Mouse (Mus musculus) midbrain, embryonic 13.5 days (tissue): ENCODE data around the gene Vps13d. TPM values are rescaled to one million over a fixed set of nuclear protein-coding genes. Genes with fewer than 3 reads are reported as not detected.

Experiments used
- ATAC-seq: fragments of 200-750 bp; cut with Nextera tagmentation; 2 replicates; pipeline ENCODE4 v1.8.0; 2017; ENCODE audit warnings: mild to moderate bottlenecking, moderate TSS enrichment, moderate library complexity
- H3K27ac ChIP-seq: fragments of 300-500 bp; sonication (generic); 2 replicates; pipeline ENCODE4 v1.5.1; 2015; ENCODE audit warnings: inconsistent platforms, mild to moderate bottlenecking, moderate library complexity
- H3K27me3 ChIP-seq: fragments of 300-500 bp; sonication (generic); 2 replicates; pipeline ENCODE4 v1.6.1; 2015; ENCODE audit warnings: mild to moderate bottlenecking, inconsistent platforms
- H3K36me3 ChIP-seq: fragments of 300-500 bp; sonication (generic); 2 replicates; pipeline ENCODE4 v1.6.1; 2015; ENCODE audit warnings: mild to moderate bottlenecking, inconsistent platforms
- H3K4me1 ChIP-seq: fragments of 300-500 bp; sonication (generic); replicated peaks from 2 replicates; pipeline ENCODE4 v1.6.1; 2015; ENCODE audit warnings: inconsistent platforms
- H3K4me2 ChIP-seq: fragments of 300-500 bp; sonication (generic); replicated peaks from 2 replicates; pipeline ENCODE4 v1.6.1; 2015; ENCODE audit warnings: moderate library complexity, mild to moderate bottlenecking, inconsistent platforms
- H3K4me3 ChIP-seq: fragments of 300-500 bp; sonication (generic); replicated peaks from 2 replicates; pipeline ENCODE4 v1.5.1; 2015; ENCODE audit warnings: mild to moderate bottlenecking, inconsistent platforms
- H3K9ac ChIP-seq: fragments of 300-500 bp; sonication (generic); replicated peaks from 2 replicates; pipeline ENCODE4 v1.6.1; 2015; ENCODE audit warnings: mild to moderate bottlenecking, inconsistent platforms
- H3K9me3 ChIP-seq: fragments of 300-500 bp; sonication (generic); 2 replicates; pipeline ENCODE4 v1.6.1; 2016; ENCODE audit warnings: mild to moderate bottlenecking, inconsistent platforms
- WGBS: fragments of 180-500 bp; shearing (Covaris S2); methylation state at CpG from one replicate; pipeline ENCODE4 v1.1.7; 2015; 5-methylcytosine and 5-hydroxymethylcytosine counted together
- polyA plus RNA-seq: library from polyadenylated mRNA; unstranded; fragments of >200 nt; fragmentation: Nextera tagmentation; extraction: Ambion mirVana; gene quantifications from 2 replicates; pipeline ENCODE4 v1.2.1, GENCODE M21; 2015

The Vps13d gene
- polyA plus RNA-seq, 1 experiment from 2014 or later = 9.4 TPM

DNA sequence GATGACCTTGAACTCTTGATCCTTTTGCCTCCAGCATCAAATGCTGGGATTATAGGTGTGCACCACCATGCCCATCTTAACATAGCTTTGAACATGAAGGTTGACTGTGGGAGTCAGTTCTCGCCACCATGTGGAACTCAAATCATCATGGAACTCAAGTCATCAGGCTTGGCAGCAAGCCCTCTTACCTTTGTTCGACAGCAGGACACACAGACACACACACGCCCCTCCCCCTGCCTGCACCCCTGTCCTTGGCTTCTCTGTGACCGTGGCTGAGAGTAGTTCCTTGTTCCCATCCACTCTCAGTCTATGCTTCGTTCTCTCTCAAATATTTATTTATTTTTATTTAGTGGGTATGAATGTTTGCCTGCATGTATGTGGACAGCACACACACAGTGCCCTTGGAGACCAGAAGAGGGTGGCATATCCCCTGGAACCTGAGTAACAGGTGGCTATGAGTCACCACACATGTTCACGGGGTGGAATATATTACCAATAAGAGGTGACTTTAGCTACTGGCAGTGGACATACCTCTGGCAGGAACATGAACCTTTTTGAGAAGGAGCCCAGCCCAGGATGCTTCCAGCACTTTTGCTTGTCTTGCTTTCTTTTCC is 14.4 kb upstream of the Vps13d start:
- H3K4me1 ChIP-seq = no peaks in the 10 kb centered on the region
- H3K27me3 ChIP-seq = no peaks in the 10 kb centered on the region
- no peak for ATAC-seq
- no peak overlapping the region for H3K27ac ChIP-seq
- 80% methylated on average over 6 of the region's 6 CpGs for WGBS
- H3K9ac ChIP-seq = no peak overlapping the region
- no peaks in the 10 kb centered on the region for H3K9me3 ChIP-seq
- H3K36me3 ChIP-seq = no peaks in the 10 kb centered on the region
- no peak overlapping the region for H3K4me3 ChIP-seq
- H3K4me2 ChIP-seq = no peak overlapping the region

DNA sequence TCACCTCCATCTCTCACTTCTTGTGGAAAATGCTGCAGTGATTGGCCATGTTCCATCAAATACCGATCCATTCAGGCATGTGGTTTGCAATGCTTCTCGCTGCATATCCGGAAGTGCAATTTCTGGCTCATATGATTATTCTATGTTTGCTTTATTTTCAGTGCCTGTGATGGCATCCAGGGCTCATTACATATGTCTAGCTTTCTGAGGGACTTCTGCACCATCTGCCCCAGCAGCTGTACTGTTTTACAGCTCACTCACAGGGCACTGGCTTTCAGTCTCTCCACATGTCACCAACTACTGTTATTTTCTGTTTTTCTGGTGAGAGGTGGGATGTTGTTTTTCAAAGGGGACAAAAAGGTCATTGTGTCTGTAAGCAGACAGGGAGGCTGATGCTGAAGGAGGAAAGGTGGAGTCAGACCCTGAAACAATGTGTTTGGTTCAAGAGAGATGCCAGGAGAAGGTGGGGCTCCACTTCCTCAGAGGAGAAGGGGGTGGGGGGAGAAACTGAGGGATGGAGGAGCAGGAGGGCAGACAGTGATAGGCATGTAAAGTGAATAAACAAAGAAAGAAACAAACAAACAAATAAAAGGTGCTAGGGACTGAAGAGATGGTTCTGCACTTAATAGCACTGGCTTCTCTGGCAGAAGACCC is 13.0 kb upstream of the Vps13d start:
- H3K4me2 ChIP-seq = no peak overlapping the region
- no peaks in the 10 kb centered on the region for H3K27me3 ChIP-seq
- ATAC-seq = no peak
- H3K4me1 ChIP-seq = no peaks in the 10 kb centered on the region
- H3K9ac ChIP-seq = no peak overlapping the region
- no peak overlapping the region for H3K4me3 ChIP-seq
- no peak overlapping the region for H3K27ac ChIP-seq
- 94% methylated on average over 3 of the region's 3 CpGs for WGBS
- H3K36me3 ChIP-seq = no peaks in the 10 kb centered on the region
- no peaks in the 10 kb centered on the region for H3K9me3 ChIP-seq

DNA sequence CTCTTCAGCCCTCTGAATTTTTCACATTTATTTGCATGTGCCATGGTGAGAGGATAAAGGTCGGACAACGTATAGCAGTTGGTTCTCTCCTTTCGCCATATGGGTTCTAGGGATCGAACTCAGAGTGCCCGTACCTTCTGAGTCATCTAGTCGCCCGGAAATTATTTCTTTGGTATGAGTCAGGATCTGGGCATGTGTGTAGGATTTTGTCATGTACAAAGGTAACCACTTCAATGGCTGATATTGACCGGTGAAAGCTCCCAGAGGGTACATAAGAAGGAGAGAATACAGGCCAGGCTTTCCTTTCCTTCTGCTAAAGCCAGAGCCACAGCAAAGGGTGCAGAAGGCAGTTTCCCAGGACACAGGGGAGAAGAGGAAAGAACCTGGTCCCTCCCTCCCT is 10.0 kb upstream of the Vps13d start:
- Histone ChIP-seq H3K9me3 (no peaks in the 10 kb centered on the region), H3K36me3 (no peaks in the 10 kb centered on the region), H3K4me1 (no peaks in the 10 kb centered on the region), H3K4me3 (no peak overlapping the region), H3K4me2 (no peak overlapping the region), H3K27me3 (no peaks in the 10 kb centered on the region), H3K27ac (no peak overlapping the region), H3K9ac (no peak overlapping the region)
- WGBS = 93% methylated on average over 8 of the region's 8 CpGs
- ATAC-seq = no peak

DNA sequence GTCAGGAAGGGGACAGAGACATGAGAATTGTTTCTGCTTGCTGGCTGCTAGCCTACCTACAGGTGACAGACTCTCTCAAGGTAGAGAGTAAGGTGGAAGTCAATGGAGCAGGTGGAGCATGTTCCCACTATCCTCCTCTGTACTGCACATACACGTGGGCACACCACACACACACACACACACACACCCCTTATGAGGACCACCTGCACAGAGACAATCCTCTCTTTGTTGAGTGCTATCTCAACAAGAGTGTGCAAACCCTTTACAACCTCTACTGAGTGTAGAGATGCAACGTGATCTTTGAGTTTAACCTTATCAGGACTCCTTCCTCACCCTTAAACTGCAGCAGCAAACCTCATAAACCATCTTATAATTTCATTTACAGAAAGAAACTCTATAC is 8.5 kb upstream of the Vps13d start:
- Histone ChIP-seq H3K36me3 (no peaks in the 10 kb centered on the region), H3K9ac (no peak overlapping the region), H3K4me1 (no peaks in the 10 kb centered on the region), H3K27me3 (no peaks in the 10 kb centered on the region), H3K9me3 (no peaks in the 10 kb centered on the region), H3K27ac (no peak overlapping the region), H3K4me3 (no peak overlapping the region), H3K4me2 (no peak overlapping the region)
- ATAC-seq = no peak
- WGBS = 74% methylated on average over 2 of the region's 2 CpGs

DNA sequence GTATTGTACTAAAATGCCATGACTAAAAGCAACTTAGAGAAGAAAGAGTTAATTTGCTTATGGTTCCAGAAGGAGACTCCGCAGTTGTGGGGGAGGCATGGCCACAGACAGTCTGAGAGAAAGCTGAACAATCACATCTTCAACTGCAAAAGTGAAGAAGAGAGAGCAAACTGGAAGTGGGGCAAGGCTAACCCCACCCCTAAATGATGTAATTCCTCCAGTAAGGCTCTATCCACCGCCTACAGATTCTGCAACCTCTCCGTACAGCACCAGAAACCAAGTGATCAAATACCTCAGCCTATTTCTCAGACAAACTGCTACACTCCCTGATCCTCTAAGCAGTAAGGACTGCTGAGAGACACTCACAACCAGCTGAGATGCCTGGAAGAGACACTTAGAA is 6.6 kb upstream of the Vps13d start:
- Histone ChIP-seq H3K4me2 (no peak overlapping the region), H3K27ac (no peak overlapping the region), H3K36me3 (no peaks in the 10 kb centered on the region), H3K9ac (no peak overlapping the region), H3K4me3 (no peak overlapping the region), H3K4me1 (no peaks in the 10 kb centered on the region), H3K9me3 (no peaks in the 10 kb centered on the region), H3K27me3 (no peaks in the 10 kb centered on the region)
- ATAC-seq = no peak
- WGBS = 87% methylated on average over 3 of the region's 3 CpGs

DNA sequence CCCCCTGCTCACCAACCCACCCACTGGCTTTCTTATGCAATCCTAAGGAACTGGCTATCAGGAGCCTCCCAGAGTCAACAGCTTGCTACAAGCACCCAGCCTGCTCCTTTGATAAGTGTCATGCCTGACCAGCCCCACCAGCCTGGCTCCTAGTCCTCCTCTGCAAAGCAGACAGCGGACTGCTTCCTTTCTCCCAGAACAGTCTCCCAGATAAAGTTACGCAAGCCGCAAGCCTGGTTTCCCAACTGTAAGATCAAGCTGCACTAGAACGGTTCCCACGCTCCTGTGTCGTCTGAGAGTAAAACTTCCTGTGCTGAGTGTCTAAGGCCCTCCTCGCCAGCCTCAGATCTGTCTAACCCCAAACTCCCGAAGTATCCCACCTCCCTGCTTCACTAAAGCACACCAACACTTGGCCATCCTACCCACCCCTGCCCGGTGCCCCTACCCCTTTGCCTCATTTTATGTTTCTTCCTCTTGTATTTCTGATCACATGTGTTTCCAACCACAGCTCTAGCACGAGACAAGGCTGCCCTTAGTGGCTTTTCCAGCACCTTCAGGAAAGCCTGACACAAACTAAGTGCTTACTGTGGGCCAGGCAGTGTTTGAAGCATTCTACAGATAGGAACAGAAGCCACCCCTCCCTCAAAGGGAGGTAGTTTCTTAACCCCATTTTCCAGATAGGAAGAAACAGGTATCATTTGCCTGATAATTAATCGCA is 5.3 kb upstream of the Vps13d start:
- WGBS = 55% methylated on average over 11 of the region's 11 CpGs
- H3K27ac ChIP-seq = no peak overlapping the region
- no peak overlapping the region for H3K4me3 ChIP-seq
- no peak overlapping the region for H3K9ac ChIP-seq
- no peaks in the 10 kb centered on the region for H3K4me1 ChIP-seq
- no peaks in the 10 kb centered on the region for H3K27me3 ChIP-seq
- no peaks in the 10 kb centered on the region for H3K9me3 ChIP-seq
- H3K4me2 ChIP-seq = no peak overlapping the region
- no peaks in the 10 kb centered on the region for H3K36me3 ChIP-seq
- no peak for ATAC-seq

DNA sequence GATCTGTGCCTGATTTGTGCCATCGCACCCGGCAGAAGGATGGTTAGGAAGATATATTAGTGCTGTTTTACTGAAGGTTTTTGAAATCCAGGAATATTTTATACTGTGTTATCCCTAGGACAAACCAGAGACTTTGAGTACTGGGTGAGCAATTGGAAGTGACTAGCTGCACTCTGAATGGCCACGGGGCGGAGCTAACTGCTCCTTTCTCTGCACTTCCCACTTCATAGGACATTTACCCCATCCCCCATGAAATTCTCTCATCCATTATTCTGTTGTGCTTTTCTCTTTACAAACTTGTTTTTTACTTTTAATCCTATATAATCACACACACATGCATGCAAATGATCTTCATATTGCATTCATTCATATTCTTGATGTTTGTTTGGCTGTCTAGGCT is 1.8 kb upstream of the Vps13d start:
- H3K4me2 ChIP-seq = no peak overlapping the region
- ATAC-seq = no peak
- WGBS = 91% methylated on average over 4 of the region's 4 CpGs

DNA sequence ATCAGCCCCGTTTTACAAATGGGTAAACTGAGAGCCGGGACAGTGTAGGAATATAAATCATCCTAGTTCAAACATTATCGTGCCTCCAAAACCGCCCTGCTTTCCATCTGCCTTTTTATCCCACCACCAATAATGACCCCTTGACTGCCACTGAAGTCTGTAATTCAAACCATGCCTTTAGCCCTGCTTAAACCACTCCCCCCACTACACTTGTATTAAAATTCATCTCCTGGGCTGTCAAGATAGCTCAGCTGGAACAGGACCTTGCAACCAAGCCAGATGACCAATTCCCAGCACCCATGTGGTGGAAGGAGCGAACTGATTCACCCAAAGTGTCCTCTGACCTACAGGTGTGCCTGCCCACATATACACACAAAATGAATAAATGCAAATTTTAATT is 367 bp upstream of the Vps13d start:
- H3K4me1 ChIP-seq = peaks cover 18% of the 10 kb centered on the region
- peaks cover 2% of the 10 kb centered on the region for H3K36me3 ChIP-seq
- peak overlapping the region; percentile 32 for H3K4me2 ChIP-seq
- H3K27ac ChIP-seq = no peak overlapping the region; the same call in 1 of the 2 replicates
- no peaks in the 10 kb centered on the region for H3K27me3 ChIP-seq
- peak overlapping the region; percentile 82 for H3K4me3 ChIP-seq
- H3K9ac ChIP-seq = no peak overlapping the region
- 22% methylated on average over 5 of the region's 5 CpGs for WGBS
- no peaks in the 10 kb centered on the region for H3K9me3 ChIP-seq
- ATAC-seq = no peak; the same call in none of the 2 replicates

More for the DNA sequence above, 1.8 kb upstream of the Vps13d start:
- Histone ChIP-seq H3K27me3 (no peaks in the 10 kb centered on the region), H3K9me3 (no peaks in the 10 kb centered on the region), H3K36me3 (no peaks in the 10 kb centered on the region), H3K9ac (no peak overlapping the region), H3K4me3 (no peak overlapping the region), H3K4me1 (peaks cover 18% of the 10 kb centered on the region), H3K27ac (no peak overlapping the region)

DNA sequence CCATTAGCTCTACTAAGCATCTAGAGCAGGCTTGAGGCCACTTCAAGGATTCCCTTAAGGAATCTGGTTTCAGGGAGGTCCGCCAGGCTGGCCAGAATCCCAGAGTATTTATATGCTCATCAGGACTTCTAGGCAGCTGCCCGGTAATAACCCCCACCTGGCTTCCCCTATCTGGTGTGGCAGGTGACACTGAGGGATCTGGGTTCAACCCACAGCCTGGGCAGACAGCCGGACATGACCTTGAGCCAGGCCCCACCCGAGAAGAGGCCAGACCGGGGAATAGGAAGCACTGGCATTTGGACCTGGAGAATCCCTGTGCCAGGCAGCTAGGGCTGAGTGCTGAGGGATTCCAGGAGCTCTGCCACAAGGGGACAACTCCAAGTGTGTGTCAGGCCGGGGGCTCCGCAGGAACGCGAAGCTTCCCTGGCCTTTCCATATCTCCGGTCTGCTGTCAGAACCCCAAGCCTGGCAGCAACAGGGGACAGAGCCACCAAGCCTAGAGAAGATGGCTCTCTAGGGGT is 754 bp downstream of the Vps13d start:
- Histone ChIP-seq H3K36me3 (peaks cover 14% of the 10 kb centered on the region), H3K9ac (peak overlapping the region; percentile 92), H3K4me1 (peaks cover 18% of the 10 kb centered on the region), H3K27me3 (no peaks in the 10 kb centered on the region), H3K4me3 (peak overlapping the region; percentile 82), H3K27ac (peak overlapping the region; percentile 75; the same call in 1 of the 2 replicates), H3K9me3 (no peaks in the 10 kb centered on the region), H3K4me2 (peak overlapping the region; percentile 93)
- ATAC-seq = no peak; the same call in 1 of the 2 replicates
- 2% methylated on average over 10 of the region's 10 CpGs for WGBS

DNA sequence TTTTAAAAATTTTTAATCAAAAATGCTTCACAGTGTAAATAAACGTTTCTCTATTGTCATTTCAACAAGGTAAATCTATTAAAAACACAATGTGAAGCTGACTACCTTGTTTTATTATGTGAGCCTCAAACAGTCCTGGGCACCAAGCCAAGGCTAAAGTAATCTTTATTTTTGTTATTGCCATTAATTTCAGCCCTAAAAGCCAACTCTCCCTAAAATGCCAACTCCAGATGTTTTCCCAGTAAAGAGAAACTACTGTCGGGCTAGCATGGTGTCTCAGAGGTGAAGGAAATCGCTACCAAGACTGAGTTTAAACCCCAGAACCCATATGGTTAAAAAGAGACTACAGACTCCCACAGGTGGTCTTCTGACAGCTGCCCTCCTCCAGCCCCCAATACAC is 1.4 kb downstream of the Vps13d start:
- no peak for ATAC-seq
- Histone ChIP-seq H3K4me2 (peak overlapping the region; percentile 93), H3K27me3 (no peaks in the 10 kb centered on the region), H3K9ac (no peak overlapping the region), H3K36me3 (peaks cover 19% of the 10 kb centered on the region), H3K4me1 (peaks cover 18% of the 10 kb centered on the region), H3K9me3 (no peaks in the 10 kb centered on the region), H3K4me3 (peak overlapping the region; percentile 82), H3K27ac (no peak overlapping the region)
- WGBS = 61% methylated on average over 3 of the region's 3 CpGs

DNA sequence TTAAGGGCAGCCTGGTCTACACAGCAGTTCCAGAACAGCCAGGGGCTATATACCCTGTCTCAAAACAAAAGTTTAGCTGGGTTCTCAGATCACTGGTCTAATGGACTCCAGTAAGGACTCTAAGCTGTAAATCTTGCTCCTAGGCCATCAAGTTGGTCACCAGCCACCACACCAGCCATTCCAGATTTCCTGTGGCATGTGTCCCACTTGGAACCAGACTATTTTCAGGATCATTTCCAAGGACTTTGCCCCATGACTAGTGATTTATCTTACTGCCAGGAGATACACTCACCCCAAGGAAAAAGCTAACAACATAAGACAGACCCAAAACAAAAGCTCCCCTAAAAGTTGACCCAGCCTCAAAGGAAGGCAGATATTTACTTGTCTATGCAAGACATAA is 2.1 kb downstream of the Vps13d start:
- peaks cover 21% of the 10 kb centered on the region for H3K36me3 ChIP-seq
- no peak overlapping the region for H3K9ac ChIP-seq
- no peaks in the 10 kb centered on the region for H3K27me3 ChIP-seq
- H3K27ac ChIP-seq = no peak overlapping the region
- H3K4me2 ChIP-seq = no peak overlapping the region
- no peaks in the 10 kb centered on the region for H3K9me3 ChIP-seq
- no peak for ATAC-seq
- H3K4me3 ChIP-seq = no peak overlapping the region
- H3K4me1 ChIP-seq = peaks cover 18% of the 10 kb centered on the region

DNA sequence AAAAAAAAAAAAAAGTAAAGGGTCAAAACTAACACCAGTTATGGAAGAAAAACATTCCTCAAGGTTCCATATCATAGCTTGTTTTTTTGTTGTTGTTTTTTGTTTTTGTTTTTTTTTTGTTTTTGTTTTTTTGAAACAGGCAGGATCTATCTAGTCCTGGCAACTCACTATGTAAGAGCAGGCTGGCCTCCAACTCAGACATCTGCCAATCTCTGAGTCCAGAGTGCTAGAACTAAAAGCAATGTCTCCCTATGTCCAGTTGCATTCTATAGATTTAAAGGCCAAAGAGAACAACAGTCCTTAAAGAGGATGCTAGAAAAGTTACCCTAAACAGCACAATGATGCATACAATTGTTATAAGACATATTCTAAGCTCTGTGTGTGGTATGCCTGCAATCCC is 6.2 kb downstream of the Vps13d start:
- Histone ChIP-seq H3K4me3 (no peak overlapping the region), H3K27me3 (no peaks in the 10 kb centered on the region), H3K36me3 (peaks cover 56% of the 10 kb centered on the region), H3K4me1 (peaks cover 11% of the 10 kb centered on the region), H3K4me2 (no peak overlapping the region), H3K9me3 (no peaks in the 10 kb centered on the region), H3K9ac (no peak overlapping the region), H3K27ac (no peak overlapping the region)
- no peak for ATAC-seq
